Mouse (Mus musculus) hindbrain, embryonic 13.5 days (tissue): ENCODE measurements around the gene Sh2d4b. TPM values are rescaled to one million over a fixed set of nuclear protein-coding genes. Genes with fewer than 3 reads are reported as not detected.

Source experiments
- ATAC-seq: fragments of 200-750 bp; cut with Nextera tagmentation; 2 replicates; pipeline ENCODE4 v1.8.0; 2017; ENCODE audit warnings: moderate TSS enrichment; ENCODE audit not compliant: low FRiP score
- H3K27ac ChIP-seq: fragments of 300-500 bp; sonication (generic); 2 replicates; pipeline ENCODE4 v1.5.1; 2015; ENCODE audit warnings: inconsistent platforms, mild to moderate bottlenecking, moderate library complexity
- H3K27me3 ChIP-seq: fragments of 300-500 bp; sonication (generic); 2 replicates; pipeline ENCODE4 v1.6.1; 2015; ENCODE audit warnings: mild to moderate bottlenecking, inconsistent platforms
- H3K36me3 ChIP-seq: fragments of 300-500 bp; sonication (generic); 2 replicates; pipeline ENCODE4 v1.6.1; 2015; ENCODE audit warnings: mild to moderate bottlenecking, inconsistent platforms
- H3K4me1 ChIP-seq: fragments of 300-500 bp; sonication (generic); replicated peaks from 2 replicates; pipeline ENCODE4 v1.6.1; 2015; ENCODE audit warnings: inconsistent platforms
- H3K4me2 ChIP-seq: fragments of 300-500 bp; sonication (generic); 2 replicates; pipeline ENCODE4 v1.6.1; 2015; ENCODE audit warnings: inconsistent platforms, mild to moderate bottlenecking, moderate library complexity
- H3K4me3 ChIP-seq: fragments of 300-500 bp; sonication (generic); 2 replicates; pipeline ENCODE4 v1.5.1; 2015; ENCODE audit warnings: mild to moderate bottlenecking, inconsistent platforms
- H3K9ac ChIP-seq: fragments of 300-500 bp; sonication (generic); 2 replicates; pipeline ENCODE4 v1.6.1; 2015; ENCODE audit warnings: mild to moderate bottlenecking, inconsistent platforms
- H3K9me3 ChIP-seq: fragments of 300-500 bp; sonication (generic); 2 replicates; pipeline ENCODE4 v1.6.1; 2016; ENCODE audit warnings: inconsistent platforms
- WGBS: fragments of 180-500 bp; shearing (Covaris S2); methylation state at CpG from one replicate; pipeline ENCODE4 v1.1.7; 2015; 5-methylcytosine and 5-hydroxymethylcytosine counted together
- polyA plus RNA-seq: library from polyadenylated mRNA; unstranded; fragments of >200 nt; fragmentation: Nextera tagmentation; extraction: Ambion mirVana; gene quantifications from 2 replicates; pipeline ENCODE4 v1.2.1, GENCODE M21; 2015

Gene Sh2d4b
- polyA plus RNA-seq, 1 experiment from 2014 or later, result 1.9 TPM

DNA sequence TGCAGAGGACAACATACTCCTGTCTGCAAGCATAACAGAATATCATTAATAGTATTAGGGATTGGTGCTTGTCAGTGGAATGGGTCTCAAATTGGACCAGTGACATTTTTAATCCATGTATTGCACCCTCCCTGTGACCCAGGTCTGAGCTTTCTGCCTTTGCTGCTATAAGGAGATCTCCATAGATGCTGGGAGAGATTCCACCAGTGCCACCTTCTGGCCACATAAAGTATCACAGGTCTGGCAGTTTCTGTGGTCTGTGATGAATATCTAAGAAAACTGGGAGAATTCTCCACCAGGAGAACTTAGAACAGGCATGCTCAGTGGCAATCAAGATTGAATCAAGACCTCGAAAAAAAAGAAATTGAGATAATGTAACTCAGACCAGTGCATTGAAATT lies 101.5 kb downstream of the Sh2d4b start:
- H3K9me3 ChIP-seq, result no peaks in the 10 kb centered on the region
- no peaks in the 10 kb centered on the region for H3K27me3 ChIP-seq
- no peak overlapping the region for H3K4me2 ChIP-seq
- H3K27ac ChIP-seq, result no peak overlapping the region
- no peaks in the 10 kb centered on the region for H3K4me1 ChIP-seq
- WGBS, result 59% methylated on average over 1 of the region's 1 CpGs
- no peak overlapping the region for H3K9ac ChIP-seq
- peak; percentile 88 for ATAC-seq
- H3K4me3 ChIP-seq, result no peak overlapping the region
- no peaks in the 10 kb centered on the region for H3K36me3 ChIP-seq

GRCm38 (mm10) chr14:40789110-40789509 lies 104.0 kb downstream of the Sh2d4b start:
- H3K27me3 ChIP-seq, result no peaks in the 10 kb centered on the region
- no peaks in the 10 kb centered on the region for H3K4me1 ChIP-seq
- H3K27ac ChIP-seq, result no peak overlapping the region
- no peak overlapping the region for H3K4me3 ChIP-seq
- ATAC-seq, result 0 out of 2 replicates have a peak, but pooled peaks have one; percentile 13
- H3K9me3 ChIP-seq, result no peaks in the 10 kb centered on the region
- H3K4me2 ChIP-seq, result no peak overlapping the region
- no peak overlapping the region for H3K9ac ChIP-seq
- H3K36me3 ChIP-seq, result no peaks in the 10 kb centered on the region
- 21% methylated on average over 3 of the region's 3 CpGs for WGBS

DNA sequence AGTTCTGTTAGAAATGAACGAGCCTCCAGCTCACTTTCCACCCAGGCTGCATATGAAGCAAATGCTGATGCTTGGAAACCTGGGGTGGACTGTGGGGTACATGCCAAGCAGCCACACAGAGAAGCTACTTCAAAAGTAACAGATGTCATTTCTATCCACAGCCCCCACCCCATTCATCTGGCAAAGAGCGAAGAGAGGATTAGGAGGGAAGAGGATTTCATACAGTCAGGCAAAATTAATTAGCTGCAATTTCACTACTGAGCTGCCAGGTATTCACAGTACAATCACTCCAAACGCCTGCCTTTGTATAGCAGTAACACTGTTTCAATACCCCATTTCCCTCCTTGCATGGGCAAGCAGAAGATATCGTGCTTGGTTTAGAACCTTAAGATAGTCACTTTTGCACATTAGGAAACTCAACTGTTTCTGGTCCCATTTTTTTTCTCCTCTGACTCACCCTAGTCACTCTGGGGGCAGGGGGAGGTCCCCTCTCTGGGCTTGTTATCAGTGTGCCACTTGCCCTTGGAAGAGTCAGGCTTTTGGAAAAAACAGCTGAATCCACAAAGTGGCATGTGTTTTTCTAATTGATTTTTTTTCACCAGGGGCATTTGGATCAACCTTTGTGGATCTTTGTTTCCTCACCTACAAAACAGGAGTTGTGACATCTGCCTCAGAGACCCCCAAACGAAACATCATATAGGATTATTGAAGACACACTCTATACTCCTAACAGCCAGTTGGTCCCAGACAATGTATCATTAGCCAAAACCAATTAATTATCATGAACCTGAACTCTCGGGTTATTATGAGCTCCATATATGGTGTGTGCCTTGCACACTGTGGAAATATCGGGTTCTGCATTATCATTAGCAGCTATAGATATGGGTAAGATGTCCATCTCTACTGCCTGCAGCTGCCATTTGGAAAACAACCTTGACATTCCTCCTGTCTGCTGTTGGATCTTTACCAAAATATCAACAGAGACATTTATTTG lies 123.7 kb downstream of the Sh2d4b start:
- WGBS, result 67% methylated on average over 7 of the region's 7 CpGs

More for the DNA sequence above, 123.7 kb downstream of the Sh2d4b start:
- Histone ChIP-seq H3K36me3 (no peaks in the 10 kb centered on the region), H3K4me2 (no peak overlapping the region), H3K9me3 (no peaks in the 10 kb centered on the region), H3K4me1 (no peaks in the 10 kb centered on the region), H3K4me3 (no peak overlapping the region), H3K9ac (no peak overlapping the region), H3K27me3 (no peaks in the 10 kb centered on the region), H3K27ac (no peak overlapping the region)
- ATAC-seq, result no peak

Other genes starting within 250 kb of the Sh2d4b start
- gene Tspan14, start 73.5 kb upstream of the Sh2d4b start, polyA plus RNA-seq, result 76.4 and 77.0 TPM in 2 replicates
- 78.5 and 81.6 TPM in 2 replicates for gene Fam213a, start 120.5 kb upstream of the Sh2d4b start, polyA plus RNA-seq
- 0.66 and 1.1 TPM in 2 replicates for gene Dydc2, start 175.9 kb upstream of the Sh2d4b start, polyA plus RNA-seq
- 0.22 TPM in 1 of 2 replicates, not detected in the other for gene Dydc1, start 179.6 kb upstream of the Sh2d4b start, polyA plus RNA-seq
- gene Mat1a, start 211.8 kb upstream of the Sh2d4b start, polyA plus RNA-seq, result not detected in 2 replicates
- gene Sftpa1, start 238.5 kb upstream of the Sh2d4b start, polyA plus RNA-seq, result not detected in 2 replicates